Mouse (Mus musculus) limb, embryonic 14.5 days (tissue): ENCODE measurements around the gene Mcrip1. TPM values are rescaled to one million over a fixed set of nuclear protein-coding genes. Genes with fewer than 3 reads are reported as not detected.

Source experiments
- ATAC-seq: fragments of 200-750 bp; cut with Nextera tagmentation; 2 replicates; pipeline ENCODE4 v1.8.0; 2017; ENCODE audit warnings: low read depth, moderate number of reproducible peaks, moderate TSS enrichment; ENCODE audit not compliant: low FRiP score
- DNase-seq: peaks from one replicate; pipeline ENCODE4 v3.0.0-alpha.2; 2015; ENCODE audit warnings: low spot score
- H3K27ac ChIP-seq: fragments of 300-500 bp; sonication (generic); replicated peaks from 2 replicates; pipeline ENCODE4 v1.5.1; 2014; ENCODE audit warnings: low read depth, mild to moderate bottlenecking, low read length, moderate library complexity, mixed read lengths
- H3K27me3 ChIP-seq: fragments of 300-500 bp; sonication (generic); 2 replicates; pipeline ENCODE4 v1.6.1; 2014; ENCODE audit warnings: low read length, mixed read lengths; ENCODE audit not compliant: control insufficient read depth, insufficient read depth
- H3K36me3 ChIP-seq: fragments of 300-500 bp; sonication (generic); 2 replicates; pipeline ENCODE4 v1.6.1; 2014; ENCODE audit warnings: mild to moderate bottlenecking, low read length, moderate library complexity, mixed read lengths; ENCODE audit not compliant: control insufficient read depth, insufficient read depth
- H3K4me1 ChIP-seq: fragments of 300-500 bp; sonication (generic); 2 replicates; pipeline ENCODE4 v1.6.1; 2014; ENCODE audit warnings: antibody characterized with exemption, low read length, mixed read lengths; ENCODE audit not compliant: control insufficient read depth, insufficient read depth
- H3K4me2 ChIP-seq: fragments of 300-500 bp; sonication (generic); replicated peaks from 2 replicates; pipeline ENCODE4 v1.6.1; 2014; ENCODE audit warnings: low read depth, mild to moderate bottlenecking, low read length, moderate library complexity; ENCODE audit not compliant: severe bottlenecking
- H3K4me3 ChIP-seq: fragments of 300-500 bp; sonication (generic); replicated peaks from 2 replicates; pipeline ENCODE4 v1.5.1; 2014; ENCODE audit warnings: low read length
- H3K9ac ChIP-seq: fragments of 300-500 bp; sonication (generic); 2 replicates; pipeline ENCODE4 v1.6.1; 2014; ENCODE audit warnings: mild to moderate bottlenecking, low read depth, low read length, moderate library complexity; ENCODE audit not compliant: severe bottlenecking
- H3K9me3 ChIP-seq: fragments of 300-500 bp; sonication (generic); 2 replicates; pipeline ENCODE4 v1.6.1; 2016; ENCODE audit warnings: low read length; ENCODE audit not compliant: control insufficient read depth
- POLR2A ChIP-seq: fragments of 200-500 bp; IDR thresholded peaks from 2 replicates; pipeline ENCODE4 v1.8.0; 2012; ENCODE audit warnings: inconsistent platforms, mild to moderate bottlenecking, moderate library complexity, borderline replicate concordance; ENCODE audit not compliant: insufficient read depth, insufficient read length; ENCODE audit errors: extremely low read depth
- WGBS: fragments of 180-500 bp; shearing (Covaris S2); extraction: QIAGEN DNeasy Blood & Tissue Kit; methylation state at CpG from one replicate; pipeline ENCODE4 v1.1.7; 2014; 5-methylcytosine and 5-hydroxymethylcytosine counted together
- polyA plus RNA-seq, 2 experiments: library from polyadenylated mRNA; depleted of rRNA in 1 of 2; stranded (reverse) in 1 of 2; unstranded in 1 of 2; fragments of >200 nt; fragmentation: Nextera tagmentation in 1 of 2; extraction: Ambion mirVana in 1 of 2; gene quantifications; 2 replicates each; pipeline versions ENCODE4 v1.2.1 to v1.2.3; 2012 to 2014

Gene Mcrip1
- polyA plus RNA-seq, 2 experiments = 203 to 271 TPM

DNA sequence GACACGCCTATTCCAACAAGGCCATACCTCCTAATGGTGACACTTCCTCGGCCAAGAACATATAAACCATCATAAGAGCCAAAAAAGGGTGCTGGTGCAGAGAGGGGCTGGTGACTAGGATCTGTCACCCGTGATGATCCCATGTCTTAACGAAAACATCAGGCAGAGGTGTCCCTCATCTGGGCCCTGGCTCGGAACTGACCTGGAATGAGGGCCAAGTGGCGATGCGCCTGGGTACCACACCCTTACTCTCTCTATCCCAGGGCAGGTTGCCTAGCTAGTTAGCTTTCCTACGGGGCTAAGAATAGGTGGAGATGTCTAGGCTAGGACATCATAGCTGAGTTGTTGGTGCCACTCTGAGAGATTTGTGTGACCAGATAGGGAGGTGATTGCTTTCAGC lies 15.4 kb downstream of the Mcrip1 start:
- DNase-seq = no peak
- peaks cover 17% of the 10 kb centered on the region for H3K4me1 ChIP-seq
- no peak for TF ChIP-seq POLR2A
- no peak overlapping the region for H3K4me3 ChIP-seq
- ATAC-seq = no peak
- 78% methylated on average over 8 of the region's 8 CpGs for WGBS
- H3K4me2 ChIP-seq = no peak overlapping the region
- H3K27me3 ChIP-seq = peaks cover 33% of the 10 kb centered on the region
- no peak overlapping the region for H3K9ac ChIP-seq
- no peaks in the 10 kb centered on the region for H3K36me3 ChIP-seq
- no peaks in the 10 kb centered on the region for H3K9me3 ChIP-seq
- no peak overlapping the region for H3K27ac ChIP-seq

GRCm38 (mm10) chr11:120531646-120532045 lies 17.9 kb downstream of the Mcrip1 start:
- WGBS = 29% methylated on average over 9 of the region's 9 CpGs
- H3K4me1 ChIP-seq = peaks cover 8% of the 10 kb centered on the region; the same call in 1 of the 2 replicates
- H3K9ac ChIP-seq = 0 out of 2 replicates have a peak overlapping the region, but pooled peaks have one; percentile 68
- peak overlapping the region; percentile 91; the same call in 1 of the 2 replicates for H3K4me2 ChIP-seq
- no peak for TF ChIP-seq POLR2A
- H3K9me3 ChIP-seq = no peaks in the 10 kb centered on the region
- H3K27me3 ChIP-seq = peaks cover 42% of the 10 kb centered on the region
- ATAC-seq (no peak), DNase-seq (no peak)
- H3K36me3 ChIP-seq = no peaks in the 10 kb centered on the region
- no peak overlapping the region for H3K27ac ChIP-seq
- peak overlapping the region; percentile 49; the same call in 1 of the 2 replicates for H3K4me3 ChIP-seq

DNA sequence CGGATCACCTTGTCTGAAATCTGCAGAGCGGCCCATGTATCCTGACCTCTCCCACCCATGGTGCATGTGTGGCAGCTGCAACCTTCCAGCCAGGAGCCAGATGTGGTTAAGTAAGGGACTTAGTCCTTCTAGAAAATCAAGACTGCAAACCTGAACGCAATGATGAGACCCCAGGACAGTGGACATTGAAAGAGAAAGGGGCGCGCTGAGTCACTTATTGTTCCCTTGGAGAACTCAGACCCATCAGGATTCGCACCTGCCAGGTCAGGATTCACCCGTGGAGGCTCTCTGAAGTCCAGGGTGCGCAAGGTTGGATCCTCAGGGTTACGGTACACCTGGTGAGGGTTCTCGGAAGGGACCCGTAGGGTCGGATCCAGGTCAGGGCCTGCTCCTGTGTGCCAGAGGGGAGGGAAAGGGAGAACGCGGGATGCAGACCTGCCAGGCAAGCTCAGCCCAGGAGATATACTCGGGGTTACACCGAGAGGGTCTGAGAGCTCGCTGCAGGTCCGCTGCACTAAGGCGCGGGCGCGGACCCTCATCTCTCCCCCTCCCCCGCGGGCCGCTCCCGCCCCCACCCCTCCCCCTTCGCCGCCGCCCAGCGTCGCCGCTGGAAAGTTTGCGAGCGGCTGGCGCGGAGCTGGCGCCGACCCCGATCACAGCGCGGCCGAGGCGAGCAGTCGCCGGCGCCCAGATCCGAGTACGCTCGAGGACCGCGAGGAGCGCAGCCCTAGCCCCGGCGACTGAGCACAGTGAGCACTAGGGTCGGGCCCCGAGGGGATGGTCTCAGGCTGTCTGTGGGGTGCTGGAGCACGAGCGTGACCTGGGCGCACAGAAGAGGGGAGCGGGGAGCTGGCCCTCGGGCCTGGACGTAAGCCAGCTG lies 19.2 kb downstream of the Mcrip1 start, which contains the start of gene Gcgr:
Gcgr (plus strand) TSS at position 615 of the 880 bp plus-strand sequence.
- H3K27ac ChIP-seq = no peak within 1 kb of the TSS
- H3K27me3 ChIP-seq = peaks cover 42% of the 10 kb centered on the region
- peak within 1 kb of the TSS; percentile 68 for H3K9ac ChIP-seq
- 9% methylated on average over 34 of the region's 62 CpGs for WGBS
- no peaks in the 10 kb centered on the region for H3K36me3 ChIP-seq
- DNase-seq (no peak), ATAC-seq (peak; percentile 32; the same call in 1 of the 2 replicates)
- peak within 1 kb of the TSS; percentile 91 for H3K4me2 ChIP-seq
- H3K4me1 ChIP-seq = peaks cover 8% of the 10 kb centered on the region; the same call in 1 of the 2 replicates
- no peak for TF ChIP-seq POLR2A
- no peaks in the 10 kb centered on the region for H3K9me3 ChIP-seq
- peak within 1 kb of the TSS; percentile 49 for H3K4me3 ChIP-seq

DNA sequence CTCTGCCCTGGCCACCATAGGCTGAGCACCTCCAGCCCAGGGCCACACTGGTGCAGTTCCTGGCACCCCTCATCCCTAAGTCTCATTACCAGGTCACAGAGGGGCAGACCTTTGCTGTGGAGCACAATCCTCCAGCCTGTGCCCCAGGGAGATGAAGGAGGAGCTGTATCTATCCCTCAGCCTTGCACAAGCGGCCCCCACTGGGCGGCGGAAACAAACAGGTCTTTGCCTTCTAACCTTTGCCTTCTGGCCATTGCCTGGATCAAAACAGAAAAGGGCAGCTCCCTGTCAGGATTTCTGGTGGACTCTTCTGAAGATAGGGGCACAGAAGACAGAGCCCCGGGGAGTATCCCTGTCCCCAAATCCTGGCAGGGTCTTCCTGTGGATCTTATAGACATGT lies 20.6 kb downstream of the Mcrip1 start:
- Histone ChIP-seq H3K9me3 (no peaks in the 10 kb centered on the region), H3K36me3 (no peaks in the 10 kb centered on the region), H3K4me2 (no peak overlapping the region), H3K4me3 (no peak overlapping the region), H3K27ac (no peak overlapping the region), H3K9ac (no peak overlapping the region), H3K27me3 (peaks cover 42% of the 10 kb centered on the region), H3K4me1 (peaks cover 8% of the 10 kb centered on the region; the same call in 1 of the 2 replicates)
- DNase-seq = no peak
- 58% methylated on average over 4 of the region's 4 CpGs for WGBS
- TF ChIP-seq POLR2A = no peak
- ATAC-seq = no peak

- WGBS = 72% methylated on average over 9 of the region's 9 CpGs
- peaks cover 42% of the 10 kb centered on the region for H3K27me3 ChIP-seq
Observed at GRCm38 (mm10) chr11:120527690-120528354, 21.7 kb downstream of the Mcrip1 start.

More at GRCm38 (mm10) chr11:120527690-120528354, 21.7 kb downstream of the Mcrip1 start:
- H3K4me1 ChIP-seq = peaks cover 8% of the 10 kb centered on the region; the same call in 1 of the 2 replicates
- DNase-seq = no peak
- no peak overlapping the region for H3K4me2 ChIP-seq
- H3K36me3 ChIP-seq = no peaks in the 10 kb centered on the region
- ATAC-seq = no peak
- no peak overlapping the region for H3K27ac ChIP-seq
- no peak overlapping the region for H3K4me3 ChIP-seq
- no peak for TF ChIP-seq POLR2A
- no peaks in the 10 kb centered on the region for H3K9me3 ChIP-seq
- no peak overlapping the region for H3K9ac ChIP-seq
